Mouse (Mus musculus): ENCODE data around the gene Tab1. TPM values are rescaled to one million over a fixed set of nuclear protein-coding genes. Genes with fewer than 3 reads are reported as not detected.
A peak's percentile ranks its signal among the peaks of the same experiment; 100 is the strongest.

Tab1 gene
- polyA plus RNA-seq, 1 experiment from 2014 or later = 12.6 TPM

- Histone ChIP-seq H3K4me3 (ENCODE audit: low read depth, low read length) (no peak overlapping the region), H3K4me2 (replicated peaks; ENCODE audit: low read depth) (no peak overlapping the region), H3K4me1 (replicated peaks; ENCODE audit: control insufficient read depth, insufficient read depth, low read length) (0 out of 2 replicates have a peak, but pooled peaks cover 4% of the 10 kb centered on the region), H3K9me3 (ENCODE audit: control insufficient read depth) (no peaks in the 10 kb centered on the region), H3K27me3 (replicated peaks; ENCODE audit: control insufficient read depth, insufficient read depth, low read length) (no peaks in the 10 kb centered on the region), H3K9ac (ENCODE audit: low read depth, low read length) (no peak overlapping the region), H3K27ac (ENCODE audit: low read depth, low read length) (no peak overlapping the region), H3K36me3 (ENCODE audit: control insufficient read depth, insufficient read depth) (no peaks in the 10 kb centered on the region)
- no peak for ATAC-seq
- no peak for TF ChIP-seq CTCF (IDR thresholded peaks at IDR 0.05; ENCODE audit: low read depth)
- 84% methylated on average over 10 of the region's 10 CpGs for WGBS
These were observed 32.1 kb upstream of the Tab1 start for GRCm38 (mm10) chr15:80100871-80101270.

- ATAC-seq = no peak
- TF ChIP-seq CTCF (IDR thresholded peaks at IDR 0.05; ENCODE audit: low read depth) = no peak
- WGBS = 83% methylated on average over 6 of the region's 6 CpGs
These were observed 31.4 kb upstream of the Tab1 start for GRCm38 (mm10) chr15:80101503-80101902.

GRCm38 (mm10) chr15:80102495-80102894, 30.4 kb upstream of the Tab1 start:
- WGBS = 59% methylated on average over 6 of the region's 6 CpGs
- Histone ChIP-seq H3K36me3 (ENCODE audit: control insufficient read depth, insufficient read depth) (no peaks in the 10 kb centered on the region), H3K4me3 (ENCODE audit: low read depth, low read length) (no peak overlapping the region), H3K27me3 (replicated peaks; ENCODE audit: control insufficient read depth, insufficient read depth, low read length) (no peaks in the 10 kb centered on the region), H3K27ac (ENCODE audit: low read depth, low read length) (no peak overlapping the region), H3K9ac (ENCODE audit: low read depth, low read length) (no peak overlapping the region), H3K4me2 (replicated peaks; ENCODE audit: low read depth) (no peak overlapping the region), H3K4me1 (replicated peaks; ENCODE audit: control insufficient read depth, insufficient read depth, low read length) (0 out of 2 replicates have a peak, but pooled peaks cover 4% of the 10 kb centered on the region), H3K9me3 (ENCODE audit: control insufficient read depth) (no peaks in the 10 kb centered on the region)
- TF ChIP-seq CTCF (IDR thresholded peaks at IDR 0.05; ENCODE audit: low read depth) = no peak
- ATAC-seq = no peak

More at GRCm38 (mm10) chr15:80101503-80101902, 31.4 kb upstream of the Tab1 start:
- no peaks in the 10 kb centered on the region for H3K36me3 ChIP-seq (ENCODE audit: control insufficient read depth, insufficient read depth)
- H3K27ac ChIP-seq (ENCODE audit: low read depth, low read length) = no peak overlapping the region
- no peak overlapping the region for H3K4me3 ChIP-seq (ENCODE audit: low read depth, low read length)
- H3K27me3 ChIP-seq (replicated peaks; ENCODE audit: control insufficient read depth, insufficient read depth, low read length) = no peaks in the 10 kb centered on the region
- no peak overlapping the region for H3K4me2 ChIP-seq (replicated peaks; ENCODE audit: low read depth)
- no peak overlapping the region for H3K9ac ChIP-seq (ENCODE audit: low read depth, low read length)
- no peaks in the 10 kb centered on the region for H3K9me3 ChIP-seq (ENCODE audit: control insufficient read depth)
- 0 out of 2 replicates have a peak, but pooled peaks cover 4% of the 10 kb centered on the region for H3K4me1 ChIP-seq (replicated peaks; ENCODE audit: control insufficient read depth, insufficient read depth, low read length)

GRCm38 (mm10) chr15:80105490-80106410, 27.2 kb upstream of the Tab1 start:
- ATAC-seq = 0 out of 2 replicates have a peak, but pooled peaks have one; percentile 25
- Histone ChIP-seq H3K9ac (ENCODE audit: low read depth, low read length) (no peak overlapping the region), H3K9me3 (ENCODE audit: control insufficient read depth) (no peaks in the 10 kb centered on the region), H3K4me2 (replicated peaks; ENCODE audit: low read depth) (no peak overlapping the region), H3K4me1 (replicated peaks; ENCODE audit: control insufficient read depth, insufficient read depth, low read length) (no peaks in the 10 kb centered on the region), H3K27ac (ENCODE audit: low read depth, low read length) (no peak overlapping the region), H3K4me3 (ENCODE audit: low read depth, low read length) (no peak overlapping the region), H3K27me3 (replicated peaks; ENCODE audit: control insufficient read depth, insufficient read depth, low read length) (no peaks in the 10 kb centered on the region), H3K36me3 (ENCODE audit: control insufficient read depth, insufficient read depth) (no peaks in the 10 kb centered on the region)
- 54% methylated on average over 12 of the region's 12 CpGs for WGBS
- peak; percentile 49 for TF ChIP-seq CTCF (IDR thresholded peaks at IDR 0.05; ENCODE audit: low read depth)

- no peak for ATAC-seq
These were observed 25.8 kb upstream of the Tab1 start for GRCm38 (mm10) chr15:80107143-80107542.

GRCm38 (mm10) chr15:80107575-80107974, 25.4 kb upstream of the Tab1 start:
- H3K4me2 ChIP-seq (replicated peaks; ENCODE audit: low read depth) = no peak overlapping the region
- no peak overlapping the region for H3K9ac ChIP-seq (ENCODE audit: low read depth, low read length)
- H3K36me3 ChIP-seq (ENCODE audit: control insufficient read depth, insufficient read depth) = no peaks in the 10 kb centered on the region
- no peak overlapping the region for H3K4me3 ChIP-seq (ENCODE audit: low read depth, low read length)
- H3K27me3 ChIP-seq (replicated peaks; ENCODE audit: control insufficient read depth, insufficient read depth, low read length) = no peaks in the 10 kb centered on the region
- TF ChIP-seq CTCF (IDR thresholded peaks at IDR 0.05; ENCODE audit: low read depth) = 0 out of 2 replicates have a peak, but pooled peaks have one; percentile 5
- no peak for ATAC-seq
- no peaks in the 10 kb centered on the region for H3K4me1 ChIP-seq (replicated peaks; ENCODE audit: control insufficient read depth, insufficient read depth, low read length)
- no peaks in the 10 kb centered on the region; the same call in 1 of the 2 replicates for H3K9me3 ChIP-seq (ENCODE audit: control insufficient read depth)
- H3K27ac ChIP-seq (ENCODE audit: low read depth, low read length) = no peak overlapping the region
- 86% methylated on average over 3 of the region's 3 CpGs for WGBS

More at GRCm38 (mm10) chr15:80107143-80107542, 25.8 kb upstream of the Tab1 start:
- Histone ChIP-seq H3K4me2 (replicated peaks; ENCODE audit: low read depth) (no peak overlapping the region), H3K4me3 (ENCODE audit: low read depth, low read length) (no peak overlapping the region), H3K27me3 (replicated peaks; ENCODE audit: control insufficient read depth, insufficient read depth, low read length) (no peaks in the 10 kb centered on the region), H3K9me3 (ENCODE audit: control insufficient read depth) (no peaks in the 10 kb centered on the region), H3K4me1 (replicated peaks; ENCODE audit: control insufficient read depth, insufficient read depth, low read length) (no peaks in the 10 kb centered on the region), H3K9ac (ENCODE audit: low read depth, low read length) (no peak overlapping the region), H3K36me3 (ENCODE audit: control insufficient read depth, insufficient read depth) (no peaks in the 10 kb centered on the region), H3K27ac (ENCODE audit: low read depth, low read length) (no peak overlapping the region)
- no peak for TF ChIP-seq CTCF (IDR thresholded peaks at IDR 0.05; ENCODE audit: low read depth)
- 91% methylated on average over 8 of the region's 8 CpGs for WGBS
